Mouse (Mus musculus) heart, postnatal 0 days (tissue): ENCODE data around the gene Ube4b.
"Not testable (repeated sequence)": the region's sequence is repeated elsewhere in the genome, so short reads cannot be mapped to it uniquely, and the experiment has no call there.

ENCODE experiments used
- CTCF ChIP-seq: IDR thresholded peaks from 2 replicates; pipeline ENCODE4 v1.5.1; 2016; ENCODE audit warnings: antibody characterized with exemption, control low read depth, low read depth
- EP300 ChIP-seq: IDR thresholded peaks from 2 replicates; pipeline ENCODE4 v1.6.1; 2016; ENCODE audit warnings: antibody characterized with exemption, low read depth

DNA sequence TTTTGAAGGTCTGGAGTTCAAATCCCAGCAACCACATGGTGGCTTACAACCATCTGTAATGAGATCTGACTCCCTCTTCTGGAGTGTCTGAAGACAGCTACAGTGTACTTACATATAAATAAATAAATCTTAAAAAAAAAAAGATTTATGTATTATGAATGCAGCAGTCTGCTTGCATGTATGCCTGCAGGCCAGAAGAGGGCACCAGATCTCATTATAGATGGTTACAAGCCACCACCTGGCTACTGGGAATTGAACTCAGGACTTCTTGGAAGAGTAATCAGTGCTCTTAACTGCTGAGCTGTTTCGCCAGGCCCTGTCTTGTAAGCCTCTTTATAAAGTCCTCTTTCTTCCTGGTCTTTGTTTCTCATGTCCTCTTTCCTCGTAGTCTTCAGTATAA is 33.9 kb upstream of the Ube4b start:
- not testable (repeated sequence) for TF ChIP-seq CTCF, EP300
